Mouse (Mus musculus) limb, embryonic 10.5 days (tissue): Measurements from ENCODE around the gene Myof. TPM values are rescaled to one million over a fixed set of nuclear protein-coding genes. Genes with fewer than 3 reads are reported as not detected.
A peak's percentile ranks its signal among the peaks of the same experiment; 100 is the strongest.

ENCODE experiments used
- DNase-seq: peaks from one replicate; pipeline ENCODE4 v3.0.0-alpha.2; 2017; ENCODE audit warnings: low spot score
- H3K27ac ChIP-seq: fragments of 300-500 bp; sonication (generic); 2 replicates; pipeline ENCODE4 v1.5.1; 2016; ENCODE audit warnings: mild to moderate bottlenecking
- H3K27me3 ChIP-seq: fragments of 300-500 bp; sonication (generic); 2 replicates; pipeline ENCODE4 v1.6.1; 2016; ENCODE audit warnings: low read depth, mild to moderate bottlenecking; ENCODE audit not compliant: poor library complexity, severe bottlenecking
- H3K36me3 ChIP-seq: fragments of 300-500 bp; sonication (generic); 2 replicates; pipeline ENCODE4 v1.6.1; 2016; ENCODE audit warnings: mild to moderate bottlenecking, moderate library complexity
- H3K4me1 ChIP-seq: fragments of 300-500 bp; sonication (generic); 2 replicates; pipeline ENCODE4 v1.6.1; 2016
- H3K4me3 ChIP-seq: fragments of 300-500 bp; sonication (generic); 2 replicates; pipeline ENCODE4 v1.5.1; 2016; ENCODE audit warnings: mild to moderate bottlenecking, moderate library complexity
- H3K9me3 ChIP-seq: fragments of 300-500 bp; sonication (generic); replicated peaks from 2 replicates; pipeline ENCODE4 v1.6.1; 2016; ENCODE audit warnings: mild to moderate bottlenecking
- WGBS: fragments of 180-500 bp; shearing (Covaris S2); methylation state at CpG from one replicate; pipeline ENCODE4 v1.1.7; 2016; 5-methylcytosine and 5-hydroxymethylcytosine counted together
- polyA plus RNA-seq: library from polyadenylated mRNA; unstranded; fragments of >200 nt; fragmentation: Nextera tagmentation; extraction: Ambion mirVana; gene quantifications from 2 replicates; pipeline ENCODE4 v1.2.1, GENCODE M21; 2016

Gene Myof
- polyA plus RNA-seq: 0.89 and 1.8 TPM in 2 replicates

DNA sequence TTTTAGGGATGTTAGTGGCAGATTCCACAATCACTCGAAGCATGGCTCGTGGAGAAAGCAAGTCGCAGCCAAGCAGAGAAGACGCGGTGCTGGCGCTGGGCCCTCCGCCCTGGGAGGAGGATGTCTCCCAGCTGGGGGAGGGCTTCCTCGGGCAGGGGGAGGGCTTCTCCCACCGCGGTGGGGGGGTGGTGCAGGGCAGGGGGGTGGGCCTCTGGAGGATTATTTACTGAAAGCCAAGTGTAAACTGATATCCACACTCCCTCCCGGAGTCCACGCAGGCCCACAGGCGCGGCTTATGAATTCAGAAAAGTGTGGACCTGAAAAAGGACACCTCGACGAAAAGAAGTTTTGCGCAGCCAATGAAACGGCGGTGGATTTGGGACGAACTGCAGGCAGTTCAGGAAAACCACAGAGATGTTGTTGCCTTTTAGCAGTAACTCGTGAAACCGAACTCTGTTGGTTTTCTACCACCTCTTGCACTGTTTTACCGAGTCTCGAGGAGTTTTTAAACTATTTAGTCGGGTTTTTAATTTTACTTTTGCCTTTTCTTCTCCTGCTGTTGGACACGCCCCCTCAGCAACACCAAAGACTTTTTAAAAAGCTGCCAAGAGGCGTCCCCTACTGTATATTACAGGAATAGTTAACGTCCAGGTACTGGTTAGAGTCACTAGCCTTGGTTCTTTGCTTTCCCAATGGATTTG is at the start of gene Myof:
TSS of gene Myof (minus strand) at position 297 of the 701 bp plus-strand sequence.
- Histone ChIP-seq H3K4me1 (peaks cover 13% of the 10 kb centered on the region), H3K4me3 (peak within 1 kb of the TSS; percentile 56), H3K27me3 (peaks cover 36% of the 10 kb centered on the region), H3K9me3 (no peaks in the 10 kb centered on the region), H3K36me3 (no peaks in the 10 kb centered on the region), H3K27ac (peak within 1 kb of the TSS; percentile 59)
- under 1% methylated on average over 28 of the region's 28 CpGs for WGBS
- DNase-seq: peak; percentile 68

DNA sequence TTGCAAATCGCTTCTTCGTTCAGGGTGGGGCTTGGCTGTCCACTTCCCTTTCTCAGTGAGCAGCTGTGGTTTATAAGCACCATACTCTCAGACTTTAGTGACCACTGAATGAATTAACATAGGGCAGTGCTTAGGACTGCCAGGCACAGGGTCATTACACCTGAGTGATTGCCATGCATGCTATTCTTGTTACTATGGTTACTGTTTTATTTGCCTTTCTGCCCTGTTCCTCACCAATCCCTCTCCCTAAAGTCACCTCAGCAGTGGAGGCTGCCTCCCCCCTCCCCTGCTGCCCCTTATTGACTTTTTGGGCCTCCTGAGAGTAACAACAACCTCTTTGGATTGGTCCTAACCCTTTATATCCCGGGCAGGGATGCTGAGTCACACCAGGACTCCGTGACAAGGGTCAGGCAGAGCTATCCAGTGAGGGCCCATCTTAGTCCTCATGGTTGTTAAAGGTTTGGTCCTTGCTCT is 48.2 kb upstream of the Myof start:
- H3K36me3 ChIP-seq: no peaks in the 10 kb centered on the region
- H3K4me3 ChIP-seq: no peak overlapping the region
- peaks cover 31% of the 10 kb centered on the region for H3K27me3 ChIP-seq
- DNase-seq: no peak
- no peaks in the 10 kb centered on the region for H3K9me3 ChIP-seq
- H3K4me1 ChIP-seq: peaks cover 14% of the 10 kb centered on the region
- H3K27ac ChIP-seq: no peak overlapping the region
- WGBS: 50% methylated on average over 4 of the region's 4 CpGs

DNA sequence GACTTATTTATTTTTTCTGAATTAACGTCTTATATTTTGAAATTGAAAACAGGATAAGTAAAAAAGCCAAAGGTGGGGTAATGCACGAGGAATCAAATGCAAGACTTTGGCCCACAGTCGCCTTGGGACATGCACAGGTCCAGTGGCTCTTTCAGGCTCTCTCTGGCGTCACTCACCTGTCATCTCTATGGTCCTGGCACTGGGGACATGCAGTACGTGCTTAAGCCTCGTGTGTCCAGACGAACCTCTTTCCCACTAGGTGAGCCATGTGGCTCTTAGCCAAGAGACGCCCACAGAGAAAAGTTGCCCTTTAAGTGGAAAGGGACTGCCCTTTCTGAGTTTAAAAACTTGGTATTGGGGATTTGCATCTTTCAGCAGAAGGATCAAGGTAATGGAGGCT is 46.0 kb upstream of the Myof start:
- no peak for DNase-seq
- no peak overlapping the region for H3K27ac ChIP-seq
- H3K9me3 ChIP-seq: no peaks in the 10 kb centered on the region
- H3K4me3 ChIP-seq: no peak overlapping the region
- H3K4me1 ChIP-seq: peaks cover 6% of the 10 kb centered on the region
- peaks cover 9% of the 10 kb centered on the region for H3K27me3 ChIP-seq
- WGBS: 83% methylated on average over 8 of the region's 8 CpGs
- H3K36me3 ChIP-seq: no peaks in the 10 kb centered on the region

DNA sequence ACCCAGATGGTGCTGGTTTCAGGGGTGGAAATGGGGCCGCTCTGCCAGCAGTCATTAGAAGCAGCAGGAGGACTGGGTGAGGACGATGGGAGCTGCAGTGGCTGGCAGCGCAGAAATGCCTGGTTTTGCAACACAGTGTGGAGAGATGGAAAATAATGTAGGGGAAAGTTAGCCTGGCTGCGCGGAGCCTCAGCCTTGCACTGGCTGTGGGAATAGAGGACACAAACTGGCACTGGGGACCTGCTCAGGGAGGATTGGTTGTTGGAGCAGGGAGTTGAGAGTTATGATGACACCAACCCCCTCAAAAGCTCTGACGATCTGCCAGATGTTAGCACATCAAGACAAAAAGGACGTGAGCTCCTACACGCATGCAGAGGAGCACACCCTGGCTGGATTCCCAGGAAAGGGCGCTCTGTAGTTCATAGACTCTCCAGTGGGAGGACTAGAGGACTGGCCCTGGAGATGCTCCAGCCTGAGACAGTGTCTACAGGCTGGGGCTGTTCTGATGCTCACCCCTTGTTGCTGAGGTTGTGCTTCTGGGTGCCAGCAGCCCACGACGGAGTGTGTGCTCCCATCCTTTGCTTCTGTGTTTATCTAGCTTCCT is 43.7 kb upstream of the Myof start:
- Histone ChIP-seq H3K27ac (no peak overlapping the region), H3K9me3 (no peaks in the 10 kb centered on the region), H3K4me1 (peaks cover 5% of the 10 kb centered on the region), H3K4me3 (no peak overlapping the region), H3K36me3 (no peaks in the 10 kb centered on the region), H3K27me3 (no peaks in the 10 kb centered on the region)
- DNase-seq: no peak
- WGBS: 64% methylated on average over 11 of the region's 11 CpGs

DNA sequence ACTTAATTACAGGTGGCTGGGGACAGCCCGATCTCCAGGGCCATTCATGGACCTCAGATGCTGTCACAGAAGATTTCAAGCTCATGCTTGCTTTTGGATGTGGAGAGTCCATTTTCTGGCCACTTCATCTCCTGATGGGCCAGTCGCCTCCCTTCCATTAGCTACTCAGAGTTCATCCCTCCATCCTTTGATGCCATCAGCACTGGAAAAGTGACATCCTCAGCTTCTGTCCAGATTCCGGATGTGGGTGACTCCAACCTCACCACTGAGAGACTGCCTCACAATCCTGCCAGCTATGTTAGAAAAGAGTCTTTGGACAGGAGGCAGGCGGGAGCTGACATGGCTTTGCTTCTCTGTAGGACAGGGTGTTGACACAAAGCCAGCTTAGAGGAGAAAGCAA is 42.5 kb upstream of the Myof start:
- 92% methylated on average over 4 of the region's 4 CpGs for WGBS
- no peaks in the 10 kb centered on the region for H3K4me1 ChIP-seq
- DNase-seq: no peak
- H3K27me3 ChIP-seq: no peaks in the 10 kb centered on the region
- H3K36me3 ChIP-seq: no peaks in the 10 kb centered on the region
- H3K9me3 ChIP-seq: no peaks in the 10 kb centered on the region
- no peak overlapping the region for H3K4me3 ChIP-seq
- no peak overlapping the region for H3K27ac ChIP-seq

DNA sequence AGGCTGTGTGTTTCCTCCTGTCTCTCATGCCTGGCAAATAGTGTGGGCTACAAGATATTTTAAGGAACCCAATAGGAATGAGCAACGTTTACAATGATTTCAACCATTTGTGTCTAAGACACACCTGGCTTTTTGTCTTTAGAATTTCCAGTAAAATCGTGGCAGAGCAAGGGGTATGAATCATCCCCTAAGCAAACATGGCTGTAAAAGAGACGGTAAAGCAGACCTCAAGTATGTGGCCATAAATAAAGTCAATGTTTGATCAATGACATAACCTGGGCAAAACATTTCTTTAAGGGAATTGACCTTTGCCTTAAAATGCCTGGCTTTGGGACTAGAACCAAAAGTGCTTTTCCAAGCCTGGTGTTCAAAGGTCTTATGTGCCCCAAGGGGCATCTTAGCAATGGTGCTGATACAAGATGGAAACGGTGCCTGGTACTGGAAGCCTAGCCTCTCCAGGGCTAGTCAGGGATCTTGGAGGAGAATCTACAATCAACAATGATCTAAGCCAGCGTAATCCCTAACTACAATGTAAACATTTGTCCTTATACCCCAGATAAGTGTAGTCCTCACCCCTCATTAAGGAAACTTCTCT is 39.7 kb upstream of the Myof start:
- DNase-seq: no peak
- 70% methylated on average over 5 of the region's 5 CpGs for WGBS
- Histone ChIP-seq H3K36me3 (no peaks in the 10 kb centered on the region), H3K27ac (no peak overlapping the region), H3K4me3 (no peak overlapping the region), H3K9me3 (no peaks in the 10 kb centered on the region), H3K27me3 (no peaks in the 10 kb centered on the region), H3K4me1 (no peaks in the 10 kb centered on the region; the same call in 1 of the 2 replicates)

DNA sequence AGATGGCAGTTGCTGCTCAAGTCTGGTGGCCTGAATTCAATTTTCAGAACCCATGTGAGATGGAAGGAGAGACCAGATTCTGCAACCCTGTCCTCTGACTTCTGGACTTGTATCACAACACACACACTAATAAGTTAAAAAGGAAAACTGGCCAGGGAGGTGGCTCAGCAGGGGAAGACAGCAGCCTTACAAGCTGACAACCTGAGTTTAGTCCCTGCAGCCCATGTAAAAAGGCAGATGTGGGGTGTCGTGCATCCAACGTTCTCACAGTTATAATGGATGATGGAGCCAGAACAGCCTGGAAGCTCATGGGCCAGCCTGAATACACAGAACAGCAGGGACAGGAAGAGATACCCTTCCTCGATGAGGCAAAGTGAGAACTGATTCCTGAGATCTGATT is 38.0 kb upstream of the Myof start:
- Histone ChIP-seq H3K4me1 (no peaks in the 10 kb centered on the region; the same call in 1 of the 2 replicates), H3K27me3 (no peaks in the 10 kb centered on the region), H3K9me3 (no peaks in the 10 kb centered on the region), H3K36me3 (no peaks in the 10 kb centered on the region), H3K4me3 (no peak overlapping the region), H3K27ac (no peak overlapping the region)
- no peak for DNase-seq
- WGBS: 78% methylated on average over 3 of the region's 3 CpGs

DNA sequence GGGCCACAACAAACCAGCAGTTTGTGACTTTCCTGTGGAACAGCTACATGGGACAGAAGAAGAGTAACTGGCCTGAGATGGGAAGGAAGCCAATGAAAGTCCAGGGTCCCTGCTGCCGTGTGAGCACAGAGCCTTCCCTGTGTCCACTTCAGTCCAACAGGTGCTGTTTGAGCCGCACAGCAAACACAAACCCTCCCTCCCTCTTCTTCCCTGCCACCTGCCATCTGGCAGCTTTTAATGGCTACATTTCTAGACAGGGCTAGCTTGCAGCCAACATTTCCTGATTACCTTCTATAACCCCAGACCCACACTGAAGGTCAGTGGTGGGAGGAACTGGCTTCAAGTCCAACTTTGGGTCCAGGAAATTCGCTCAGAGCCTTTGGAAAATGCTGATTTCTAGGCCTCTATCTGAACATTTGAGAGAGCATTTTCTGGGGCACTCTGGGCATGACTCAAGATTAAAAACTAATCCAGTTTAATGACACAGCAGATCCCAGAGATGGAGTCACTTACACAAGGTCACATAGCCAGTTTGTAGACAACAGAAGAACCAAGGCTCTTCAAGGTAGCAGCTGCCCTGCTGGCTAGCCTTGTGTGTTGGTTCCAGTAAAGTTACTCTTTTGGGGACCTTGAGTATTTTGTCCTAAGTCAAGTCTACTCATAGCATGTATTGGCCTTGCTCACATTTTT is 34.6 kb upstream of the Myof start:
- no peaks in the 10 kb centered on the region; the same call in 1 of the 2 replicates for H3K4me1 ChIP-seq
- H3K36me3 ChIP-seq: peaks cover 24% of the 10 kb centered on the region
- WGBS: 85% methylated on average over 3 of the region's 3 CpGs
- no peak for DNase-seq
- no peaks in the 10 kb centered on the region for H3K27me3 ChIP-seq
- H3K4me3 ChIP-seq: no peak overlapping the region
- H3K9me3 ChIP-seq: no peaks in the 10 kb centered on the region
- H3K27ac ChIP-seq: no peak overlapping the region

DNA sequence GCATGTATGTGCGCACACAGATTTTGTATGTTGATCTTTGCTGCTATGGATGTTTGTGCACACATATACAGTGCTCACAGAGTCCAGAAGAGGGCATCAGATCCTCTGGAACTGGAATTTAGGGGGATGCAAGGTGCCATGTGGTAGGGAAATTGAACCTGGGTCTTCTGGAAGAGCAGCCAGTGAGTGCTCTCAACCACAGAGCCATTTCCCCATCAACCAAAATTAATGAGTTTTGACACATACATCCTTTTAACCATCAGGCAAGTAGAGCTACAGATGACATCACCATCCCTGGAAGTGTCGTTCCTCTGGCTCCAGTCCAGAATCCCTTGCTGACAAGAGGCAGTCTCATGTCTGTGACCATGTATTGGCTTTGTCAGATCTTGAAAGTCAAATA is 32.9 kb upstream of the Myof start:
- 95% methylated on average over 2 of the region's 2 CpGs for WGBS
- Histone ChIP-seq H3K36me3 (peaks cover 42% of the 10 kb centered on the region), H3K27me3 (no peaks in the 10 kb centered on the region), H3K4me3 (no peak overlapping the region), H3K4me1 (no peaks in the 10 kb centered on the region; the same call in 1 of the 2 replicates), H3K9me3 (no peaks in the 10 kb centered on the region), H3K27ac (no peak overlapping the region)
- DNase-seq: no peak

DNA sequence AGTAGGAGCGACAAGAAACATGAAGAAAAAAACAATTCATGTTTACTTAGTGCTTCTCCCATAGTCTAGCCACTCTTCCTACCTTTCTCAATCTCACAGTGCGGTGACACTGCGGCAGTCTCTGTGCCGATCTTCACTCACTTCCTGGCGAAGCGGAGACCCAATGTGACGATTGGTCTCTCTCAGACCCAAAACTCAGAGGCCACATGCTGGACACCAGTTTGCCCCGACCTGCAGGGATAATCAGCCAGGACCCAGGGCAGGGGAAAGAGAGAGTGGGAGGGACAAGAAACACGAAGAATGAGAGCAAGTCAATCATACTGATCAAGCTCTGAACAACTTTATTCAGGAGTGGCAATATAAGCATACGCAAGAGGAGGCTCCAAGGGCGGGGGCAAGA is 31.7 kb upstream of the Myof start:
- Histone ChIP-seq H3K9me3 (no peaks in the 10 kb centered on the region), H3K4me3 (no peak overlapping the region), H3K27ac (no peak overlapping the region), H3K4me1 (no peaks in the 10 kb centered on the region; the same call in 1 of the 2 replicates), H3K36me3 (peaks cover 54% of the 10 kb centered on the region), H3K27me3 (no peaks in the 10 kb centered on the region)
- WGBS: 88% methylated on average over 11 of the region's 11 CpGs
- DNase-seq: no peak

DNA sequence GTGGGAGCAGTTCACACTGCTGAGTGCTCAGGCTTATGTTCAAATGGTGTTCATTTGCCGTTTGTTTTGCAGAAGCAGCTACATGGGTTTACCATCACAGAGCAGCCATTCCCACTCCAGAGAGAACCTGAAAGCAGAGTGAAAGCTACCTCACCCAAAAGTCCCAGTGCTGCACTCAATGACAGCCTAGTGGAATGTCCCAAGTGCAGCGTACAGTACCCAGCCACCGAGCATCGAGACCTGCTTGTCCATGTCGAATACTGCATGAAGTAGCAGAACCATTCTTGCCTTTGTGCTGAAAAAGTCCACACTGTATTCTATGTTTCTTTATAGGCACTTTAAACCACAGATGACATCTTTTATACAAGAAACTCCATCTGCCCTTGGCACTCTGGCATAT is 29.8 kb upstream of the Myof start:
- Histone ChIP-seq H3K9me3 (no peaks in the 10 kb centered on the region), H3K4me3 (no peak overlapping the region), H3K27me3 (no peaks in the 10 kb centered on the region), H3K4me1 (no peaks in the 10 kb centered on the region; the same call in 1 of the 2 replicates), H3K27ac (no peak overlapping the region), H3K36me3 (peaks cover 71% of the 10 kb centered on the region)
- no peak for DNase-seq
- WGBS: 94% methylated on average over 5 of the region's 5 CpGs

DNA sequence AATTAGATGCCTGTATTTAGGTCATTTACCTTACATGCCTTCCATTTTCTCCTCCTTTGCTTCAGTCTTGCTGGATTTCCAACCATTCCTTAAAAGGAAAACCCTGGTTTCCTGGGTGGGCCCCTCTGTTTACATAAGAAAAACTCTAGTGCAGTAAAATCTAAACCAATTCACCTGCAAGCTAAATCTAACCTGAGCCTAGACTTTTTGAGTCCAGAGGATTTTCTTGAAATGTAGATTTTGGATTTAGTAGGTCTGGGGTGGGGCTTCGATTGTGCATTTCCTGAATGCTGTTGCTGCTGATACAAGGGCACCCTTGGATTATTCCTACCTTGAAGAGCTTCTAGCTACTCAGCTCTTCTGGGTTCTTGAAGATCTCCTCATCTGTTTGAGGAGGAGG is 20.7 kb upstream of the Myof start:
- WGBS: 94% methylated on average over 1 of the region's 1 CpGs
- H3K27me3 ChIP-seq: no peaks in the 10 kb centered on the region
- H3K36me3 ChIP-seq: peaks cover 83% of the 10 kb centered on the region
- H3K4me3 ChIP-seq: no peak overlapping the region
- no peaks in the 10 kb centered on the region for H3K9me3 ChIP-seq
- no peak overlapping the region for H3K27ac ChIP-seq
- H3K4me1 ChIP-seq: no peaks in the 10 kb centered on the region
- no peak for DNase-seq

DNA sequence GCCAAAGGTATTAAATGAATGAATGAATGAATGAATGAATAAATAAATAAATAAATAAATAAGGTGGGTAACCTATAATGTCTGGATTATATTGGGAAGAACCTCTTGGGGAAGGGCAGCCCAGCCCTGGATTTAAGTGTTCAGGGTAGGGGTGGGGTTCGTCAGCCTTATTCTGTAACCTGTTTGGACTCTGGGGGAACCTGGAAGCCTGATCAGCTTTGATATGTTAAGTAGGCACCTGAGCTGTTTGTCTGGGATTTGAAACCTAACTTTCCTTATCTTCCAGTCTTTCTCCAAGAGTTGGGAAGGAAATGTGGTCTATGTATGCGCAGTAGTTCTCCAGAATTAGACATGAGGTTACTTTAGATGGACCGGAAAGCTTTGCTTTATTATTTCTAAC is 19.8 kb upstream of the Myof start:
- no peaks in the 10 kb centered on the region for H3K27me3 ChIP-seq
- no peak overlapping the region for H3K27ac ChIP-seq
- no peak for DNase-seq
- H3K4me1 ChIP-seq: no peaks in the 10 kb centered on the region
- no peak overlapping the region for H3K4me3 ChIP-seq
- WGBS: 91% methylated on average over 3 of the region's 3 CpGs
- H3K9me3 ChIP-seq: no peaks in the 10 kb centered on the region
- H3K36me3 ChIP-seq: peaks cover 83% of the 10 kb centered on the region
